14 mouse cellular contexts compared by ENCODE assay signal in the genomic region with DNA sequence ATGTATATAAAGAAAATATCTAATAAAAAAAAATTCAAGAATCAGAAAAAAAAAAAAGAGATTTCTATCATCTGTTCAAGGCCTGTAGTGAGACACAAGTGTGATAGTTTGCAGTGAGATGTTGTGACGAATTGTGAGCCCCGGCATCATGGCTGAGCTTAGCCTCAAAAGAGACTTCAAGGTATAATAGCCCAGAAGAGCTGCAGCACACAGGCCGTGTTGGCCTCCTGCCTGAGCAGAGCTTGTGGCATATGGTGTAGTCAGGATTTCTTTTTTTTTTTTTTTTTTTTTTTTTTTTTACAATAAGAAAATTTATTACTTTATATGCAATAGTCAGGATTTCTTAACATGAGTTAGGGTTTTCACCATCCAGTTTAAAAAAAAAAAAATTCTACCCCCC.
DNase-seq lines count a peak whose midpoint lies in the region; ATAC-seq lines count a peak whose summit lies in the region.
"Had no signal": no experiment of that assay in that cellular context is flagged by ENCODE, and none has a peak within 500 bp of the region (broad histone marks: within the 10 kb centered on the region; RNA-seq: fewer than 3 reads in every experiment).

No protein-coding gene starts in this region.

- no peak for DNase-seq in frontal cortex, postnatal 10 days (ENCODE audit: low spot score in 2 of 2)
- DNase-seq in MN1 (ENCODE audit: low spot score) = peak; percentile 37
- DNase-seq in cerebellum, adult 11-12 months = peak; percentile 73
- DNase-seq in cerebellum, postnatal 25 days = peak; percentile 65 to 85
- no peak for DNase-seq in thymus, postnatal 14 days
- DNase-seq in layer of hippocampus, adult 18-20 months (ENCODE audit: low spot score in 2 of 2) = no peak
- DNase-seq: adrenal gland, postnatal 25 days; B cell, adult 2 months; kidney, adult 9 months; kidney, postnatal 4 days; lung, adult 18-20 months; right cerebral cortex, postnatal 4 days had no signal

- ATAC-seq in frontal cortex, adult (ENCODE audit: low TSS enrichment) = peak; percentile 52; the same call in 1 of the 2 replicates
- ATAC-seq: inflammation-experienced regulatory T-cells, adult 6 months had no signal

Comparison
In these comparisons a context has a peak if more than half of its experiments do, and no peak if none do; other contexts are left out.
1. DNase-seq: peak in MN1 (single experiment), cerebellum, adult 11-12 months (single experiment) and cerebellum, postnatal 25 days (2 of 2); none in frontal cortex, postnatal 10 days (0 of 2), thymus, postnatal 14 days (single experiment) and layer of hippocampus, adult 18-20 months (0 of 2).